Mouse (Mus musculus) brain, embryonic 14.5 days (tissue): ENCODE measurements around the gene Pole.

Source experiments
- CTCF ChIP-seq: fragments of 200-500 bp; IDR thresholded peaks from 2 replicates; pipeline ENCODE4 v1.5.1; 2012; ENCODE audit warnings: inconsistent platforms, mild to moderate bottlenecking, moderate library complexity, borderline replicate concordance; ENCODE audit not compliant: insufficient read depth, insufficient read length; ENCODE audit errors: extremely low read depth
- POLR2A ChIP-seq: fragments of 200-500 bp; IDR thresholded peaks from 2 replicates; pipeline ENCODE4 v1.6.1; 2012; ENCODE audit warnings: mild to moderate bottlenecking, inconsistent platforms, borderline replicate concordance; ENCODE audit not compliant: poor library complexity, insufficient read depth, insufficient read length, severe bottlenecking; ENCODE audit errors: extremely low read depth

DNA sequence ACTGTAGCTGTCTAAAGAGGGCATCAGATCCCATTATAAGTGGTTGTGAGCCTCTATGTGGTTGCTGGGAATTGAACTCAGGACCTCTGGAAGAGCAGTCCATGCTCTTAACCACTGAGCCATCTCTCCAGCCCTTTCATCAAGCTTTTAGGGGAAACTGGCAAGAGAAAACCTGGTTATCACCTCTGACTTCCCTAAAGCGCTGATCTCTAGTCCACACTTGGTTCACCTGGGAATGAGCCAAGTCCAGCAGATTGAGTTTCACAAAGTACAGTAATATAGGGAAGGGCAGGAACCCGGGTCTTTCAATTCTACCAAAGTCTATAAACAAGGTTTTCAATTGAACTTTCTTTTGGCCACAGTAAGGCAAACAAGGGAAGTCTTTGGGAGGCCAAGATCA lies 4.1 kb upstream of the Pole start:
- TF ChIP-seq POLR2A (no peak), CTCF (no peak)
